Mouse (Mus musculus) bone marrow, adult 2 months (tissue): Measurements from ENCODE around the gene Nicn1.

Experiments used
- CTCF ChIP-seq: fragments of 200-500 bp; IDR thresholded peaks from 2 replicates; pipeline ENCODE4 v1.5.1; 2011; ENCODE audit warnings: low read length, control low read depth; ENCODE audit not compliant: control insufficient read depth, insufficient read depth
- POLR2A ChIP-seq: fragments of 200-500 bp; IDR thresholded peaks from 2 replicates; pipeline ENCODE4 v1.6.1; 2011; ENCODE audit warnings: low read depth, mild to moderate bottlenecking, control low read depth, low read length, borderline replicate concordance; ENCODE audit not compliant: control insufficient read depth

DNA sequence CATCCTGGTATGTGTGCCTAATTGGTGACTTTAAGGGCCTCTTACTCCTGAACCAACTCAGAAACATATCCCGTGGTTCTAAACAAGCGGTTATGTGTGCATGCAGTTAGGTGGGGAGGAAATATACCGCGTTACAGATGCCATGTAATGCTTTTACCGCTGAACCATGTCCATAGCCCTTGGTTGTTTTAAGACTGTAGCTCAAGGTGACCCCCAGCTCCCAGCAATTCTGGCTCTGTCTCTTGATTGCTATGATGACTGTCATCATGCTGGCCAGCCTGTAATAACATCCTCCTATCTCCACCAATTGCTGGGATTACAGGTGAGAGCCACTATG is 50.9 kb downstream of the Nicn1 start:
- no peak for TF ChIP-seq CTCF
- no peak for TF ChIP-seq POLR2A
